Mouse (Mus musculus) brain, embryonic 14.5 days (tissue): ENCODE measurements at regions not wholly inside any gene's neighbourhood (a gene's known extent, or its start where the extent isn't known, plus 50 kb on each side); places are given as distances from the start of the nearest gene placed in this dataset.

Experiments
- DNase-seq: peaks from one replicate; pipeline ENCODE4 v3.0.0-alpha.2; 2011; ENCODE audit warnings: low read depth
- CTCF ChIP-seq: fragments of 200-500 bp; IDR thresholded peaks from 2 replicates; pipeline ENCODE4 v1.5.1; 2012; ENCODE audit warnings: inconsistent platforms, mild to moderate bottlenecking, moderate library complexity, borderline replicate concordance; ENCODE audit not compliant: insufficient read depth, insufficient read length; ENCODE audit errors: extremely low read depth
- POLR2A ChIP-seq: fragments of 200-500 bp; IDR thresholded peaks from 2 replicates; pipeline ENCODE4 v1.6.1; 2012; ENCODE audit warnings: mild to moderate bottlenecking, inconsistent platforms, borderline replicate concordance; ENCODE audit not compliant: poor library complexity, insufficient read depth, insufficient read length, severe bottlenecking; ENCODE audit errors: extremely low read depth

DNA sequence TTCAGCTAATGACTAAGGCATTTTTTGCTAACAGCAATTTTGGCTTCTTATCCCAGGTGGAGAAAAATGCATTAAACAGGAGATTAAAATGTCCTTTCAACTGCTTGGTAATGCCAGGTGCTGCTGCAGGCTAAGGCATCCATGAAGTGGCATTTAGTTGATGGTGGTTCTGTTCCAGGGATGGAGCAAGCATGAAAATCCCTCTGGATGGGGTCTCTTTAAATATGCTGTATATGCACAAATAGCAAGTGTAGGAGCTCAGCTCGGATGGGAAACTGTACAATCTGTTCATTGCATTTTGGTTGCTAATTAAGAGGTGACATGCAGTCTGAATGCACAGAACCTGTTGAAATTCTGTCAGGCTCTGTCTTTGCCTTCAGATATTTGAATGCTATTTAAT is 723.0 kb upstream of the Mef2c start:
- TF ChIP-seq POLR2A (no peak), CTCF (no peak)
- DNase-seq, result peak; percentile 72
